Mouse (Mus musculus) cerebellum, adult 9-11 months (tissue): Measurements from ENCODE around the gene Abcf2.
"Not testable (repeated sequence)": the region's sequence is repeated elsewhere in the genome, so short reads cannot be mapped to it uniquely, and the experiment has no call there.

Experiments used
- DNase-seq: peaks from one replicate; pipeline ENCODE4 v3.0.0; 2022

Abcf2 gene

GRCm38 (mm10) chr5:24586106-24586505 is 8.8 kb upstream of the Abcf2 start:
- no peak for DNase-seq

GRCm38 (mm10) chr5:24578109-24578963 is 1.1 kb upstream of the Abcf2 start:
- peak; percentile 41 for DNase-seq

GRCm38 (mm10) chr5:24576801-24577182 is 475 bp downstream of the Abcf2 start:
- no peak for DNase-seq

- no peak for DNase-seq
These were observed 1.3 kb downstream of the Abcf2 start for GRCm38 (mm10) chr5:24575948-24576347.

DNA sequence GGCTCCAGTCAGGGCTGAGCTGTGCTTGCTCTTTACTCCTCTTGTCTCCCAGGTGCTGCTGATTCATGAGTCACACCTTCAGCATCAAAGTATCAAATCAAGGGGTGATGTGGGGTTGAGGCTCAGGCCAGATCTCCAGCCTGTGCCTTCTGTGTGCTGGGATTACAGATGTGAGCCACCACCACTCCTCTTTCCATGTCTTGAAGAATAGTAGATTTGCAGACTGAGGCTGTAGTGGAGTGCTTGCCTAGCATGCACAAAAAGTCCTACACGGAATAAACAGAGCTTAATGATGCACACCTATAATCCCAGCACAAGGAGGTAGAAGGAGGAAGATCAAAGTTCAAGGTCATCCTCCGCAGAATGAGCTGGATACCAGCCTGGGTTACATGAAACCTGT is 20.6 kb downstream of the Abcf2 start, which contains the start of gene 4931409K22Rik:
Gene 4931409K22Rik, minus strand, starts transcription at position 101 of the 400 bp plus-strand sequence.
- no peak for DNase-seq

- not testable (repeated sequence) for DNase-seq
These were observed 21.9 kb downstream of the Abcf2 start for GRCm38 (mm10) chr5:24555335-24555734.

DNA sequence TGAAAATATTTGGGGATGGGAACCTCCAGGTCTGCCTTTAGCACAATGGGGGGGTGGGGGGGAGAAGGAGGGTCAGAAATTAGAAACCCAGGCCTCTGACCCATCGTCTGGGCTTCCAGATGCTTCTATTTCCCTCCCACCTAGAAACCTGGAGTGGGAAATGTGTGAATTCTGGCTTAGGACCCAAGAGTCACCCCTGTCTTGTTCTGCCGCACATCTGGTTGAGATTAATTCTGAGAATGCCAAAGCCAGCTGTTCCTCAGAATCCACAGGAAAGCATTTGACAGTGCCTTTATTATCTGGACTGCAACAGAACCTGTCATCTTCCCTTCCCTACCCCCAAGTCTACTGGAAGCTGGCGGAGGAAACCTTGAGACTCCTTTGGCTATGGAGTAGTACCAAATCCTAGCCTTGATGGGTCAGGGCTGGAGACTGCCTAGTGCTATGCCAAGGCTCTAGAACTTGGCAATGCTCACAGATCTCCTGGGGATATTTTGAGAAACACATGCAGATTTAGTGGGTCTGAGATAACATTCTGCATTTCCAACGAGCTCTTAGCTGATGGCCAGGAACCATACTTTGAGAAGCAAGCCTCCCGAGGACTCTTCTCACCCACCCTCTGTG is 23.5 kb downstream of the Abcf2 start:
- DNase-seq = no peak

- DNase-seq = no peak
These were observed 26.0 kb downstream of the Abcf2 start for GRCm38 (mm10) chr5:24551317-24551688.

DNA sequence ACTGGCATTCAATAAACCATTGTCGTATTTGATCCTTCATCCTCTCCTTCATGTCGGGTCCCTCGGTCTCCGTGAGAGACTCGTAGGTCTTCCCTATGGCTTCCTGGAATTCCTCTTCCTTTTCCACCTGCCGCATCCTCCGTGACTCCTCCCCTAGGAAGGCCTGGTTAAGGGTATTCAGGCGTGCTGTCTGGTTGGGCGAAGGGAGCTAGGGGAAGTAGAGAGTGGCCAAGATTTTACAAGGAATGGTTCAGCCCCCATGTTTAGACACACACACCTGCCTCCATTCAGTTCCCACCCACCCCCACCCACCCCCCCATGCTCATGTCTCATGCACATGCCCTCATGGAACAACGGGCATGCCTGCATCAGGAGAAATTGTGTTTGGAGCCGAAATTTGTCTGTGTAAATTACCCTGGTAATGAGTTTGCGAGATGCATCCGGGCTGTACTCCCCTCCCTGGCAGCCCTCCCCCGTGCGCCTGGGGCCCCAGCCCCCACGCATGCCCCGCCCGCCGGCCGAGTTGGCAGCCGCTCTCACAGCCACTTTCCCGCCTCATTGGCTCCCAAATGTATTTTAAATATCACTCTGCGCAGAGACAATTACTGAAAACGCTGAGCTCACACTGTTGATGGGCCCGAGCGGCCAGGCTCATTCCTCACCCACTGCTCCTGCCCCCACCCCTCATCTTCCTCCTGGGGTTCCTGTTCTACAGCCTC is 26.5 kb downstream of the Abcf2 start:
- DNase-seq = no peak

GRCm38 (mm10) chr5:24542643-24543042 is 34.6 kb downstream of the Abcf2 start:
- DNase-seq = no peak

DNA sequence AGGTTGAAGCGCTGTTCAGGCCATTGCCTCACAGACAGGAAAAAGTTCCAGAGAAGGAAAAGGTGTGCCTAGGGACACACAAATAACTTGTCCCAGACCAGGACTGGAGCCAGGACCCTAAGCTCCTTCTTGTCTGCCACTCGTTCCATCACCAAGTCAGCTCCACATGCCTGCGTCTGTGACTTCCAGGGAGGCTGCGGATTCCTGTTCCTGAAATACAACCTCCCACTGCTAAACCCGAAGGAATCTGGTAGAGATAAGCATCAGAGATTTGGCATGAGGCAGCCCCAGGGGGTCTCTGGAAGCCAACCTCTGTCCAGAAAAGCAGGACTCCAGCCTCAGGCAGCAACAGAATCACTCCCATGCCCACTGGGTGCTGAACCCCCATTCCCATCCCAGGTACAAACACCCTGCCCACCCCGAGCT is 36.1 kb downstream of the Abcf2 start:
- no peak for DNase-seq

- no peak for DNase-seq
These were observed 36.7 kb downstream of the Abcf2 start, which contains the start of gene Asb10 for GRCm38 (mm10) chr5:24540387-24541143. Gene Asb10, minus strand, starts transcription at chr5:24540978.

DNA sequence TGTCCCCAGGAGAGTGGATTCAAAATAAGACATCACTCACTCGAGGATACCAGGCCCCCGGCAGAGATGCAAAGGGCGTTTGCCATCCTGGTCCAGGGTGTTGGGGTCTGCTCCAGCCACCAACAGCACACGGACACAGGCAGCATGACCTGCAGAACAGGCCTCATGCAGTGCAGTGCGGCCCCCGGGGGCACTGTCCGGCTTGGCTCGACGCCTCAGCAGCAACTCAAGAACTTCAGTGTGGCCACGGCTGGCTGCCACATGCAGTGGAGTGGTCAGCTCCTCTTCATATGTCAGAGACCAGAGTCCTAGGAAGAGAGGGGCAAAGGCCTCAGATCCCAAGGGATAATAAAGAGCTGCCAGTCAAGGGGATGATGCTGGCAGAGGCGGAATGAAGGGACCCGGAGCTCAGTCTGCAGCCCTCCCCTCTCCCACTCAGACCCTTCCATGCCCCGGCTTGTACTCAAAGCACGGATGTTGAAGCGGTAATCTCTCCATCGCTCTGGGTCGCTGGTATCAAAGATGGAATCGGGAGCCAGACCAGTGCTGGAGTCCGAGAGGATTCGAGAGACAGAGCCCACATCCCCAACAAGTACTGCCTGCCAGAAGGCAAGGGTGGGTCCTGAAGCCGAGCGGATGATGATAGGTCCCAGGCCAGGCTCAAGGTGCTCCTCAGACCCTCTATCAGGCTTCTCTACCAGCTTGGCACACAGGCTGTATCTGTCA is 37.5 kb downstream of the Abcf2 start:
- DNase-seq = no peak

GRCm38 (mm10) chr5:24537618-24538017 is 39.6 kb downstream of the Abcf2 start:
- no peak for DNase-seq

DNA sequence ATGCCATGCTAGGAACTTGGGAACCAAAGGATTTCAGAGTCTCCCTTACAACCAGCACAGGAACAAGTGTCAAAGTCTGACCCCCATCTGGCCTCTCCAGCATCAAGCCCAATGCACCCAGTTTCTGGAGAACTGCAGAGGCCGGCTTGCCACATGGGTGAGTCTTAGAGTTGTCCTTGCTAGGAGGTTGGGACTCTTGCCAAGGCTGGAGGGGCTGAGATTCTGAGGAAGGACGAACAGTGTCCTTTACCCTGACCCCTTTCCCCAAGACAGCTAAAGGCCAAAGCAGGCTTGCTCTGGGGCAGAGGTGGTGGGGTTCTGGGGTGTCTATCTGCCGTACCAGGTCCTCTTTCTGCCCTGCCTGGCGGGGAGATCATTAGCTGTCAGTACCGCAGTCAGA is 40.8 kb downstream of the Abcf2 start:
- DNase-seq = no peak

GRCm38 (mm10) chr5:24535731-24536130 is 41.5 kb downstream of the Abcf2 start:
- DNase-seq = no peak

DNA sequence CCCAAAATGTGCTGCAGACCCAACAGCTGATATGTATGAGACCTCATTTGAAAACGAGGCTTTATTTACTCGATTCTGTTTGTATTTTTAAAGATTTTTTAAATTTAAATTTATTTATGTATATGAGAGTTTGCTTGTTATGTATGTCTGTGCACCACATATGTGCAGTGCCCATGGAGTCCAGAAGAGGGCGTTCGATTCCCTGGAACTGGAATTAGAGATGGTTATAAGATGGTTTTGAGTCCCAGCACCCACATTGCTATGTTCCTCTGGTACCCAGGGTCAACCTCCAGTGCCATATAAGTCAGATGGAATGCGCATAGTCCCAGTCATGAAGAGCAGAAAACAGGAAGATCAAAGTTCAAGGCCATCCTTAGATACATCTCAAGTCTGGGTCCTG is 43.0 kb downstream of the Abcf2 start:
- DNase-seq = no peak

GRCm38 (mm10) chr5:24533391-24533790 is 43.9 kb downstream of the Abcf2 start:
- DNase-seq = no peak

DNA sequence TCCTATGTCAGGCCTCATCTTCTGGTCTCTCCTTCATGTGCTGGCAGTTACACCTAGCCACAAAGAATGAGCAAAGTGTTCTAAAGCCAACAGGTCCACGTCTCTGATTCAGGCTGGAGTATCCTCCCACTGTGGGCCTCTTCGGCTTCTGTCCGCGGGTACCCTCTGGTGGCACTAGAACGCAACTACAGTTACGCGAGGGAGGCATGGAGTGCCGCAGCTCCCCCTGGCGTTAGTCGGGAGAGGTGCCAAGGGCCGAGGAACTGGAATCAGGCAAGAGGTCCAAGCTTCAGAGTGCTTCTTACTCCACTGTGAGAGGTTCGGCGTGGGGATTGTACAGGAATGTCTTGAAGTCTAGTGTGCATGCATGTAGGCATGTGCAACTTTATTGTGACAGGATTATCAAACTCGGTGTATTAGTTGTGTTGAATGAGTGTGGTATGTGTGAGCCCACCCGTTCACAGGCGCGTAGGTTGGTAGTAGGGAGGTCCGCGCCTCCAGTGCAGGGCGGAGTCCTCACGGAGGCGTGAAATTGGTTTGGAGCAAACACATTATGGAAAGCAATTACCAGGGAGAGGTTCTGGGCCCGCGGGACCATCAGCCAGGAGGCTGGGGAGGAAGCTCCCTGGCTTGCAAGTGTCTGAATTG is 47.1 kb downstream of the Abcf2 start:
- peak; percentile 89 for DNase-seq

- DNase-seq = no peak
These were observed 49.5 kb downstream of the Abcf2 start for GRCm38 (mm10) chr5:24527780-24528179.

DNA sequence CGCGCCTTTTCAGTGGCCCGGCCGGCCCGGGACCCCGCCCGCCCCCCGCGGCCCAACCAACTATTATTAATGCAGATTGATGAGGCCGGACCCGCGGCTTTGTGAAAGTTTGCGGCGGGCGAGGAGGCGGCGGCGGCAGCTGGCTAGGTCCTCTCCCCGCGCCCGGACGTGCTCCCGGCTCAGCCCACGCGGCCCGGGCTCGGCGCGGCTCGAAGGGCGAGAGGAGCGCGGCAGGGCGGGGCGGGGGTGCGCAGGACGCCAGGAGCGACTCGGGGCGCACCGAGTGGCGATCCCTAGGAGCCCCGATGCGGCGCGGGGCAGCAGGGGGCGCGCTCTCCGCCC is 50.4 kb downstream of the Abcf2 start, which contains the start of gene Gbx1:
Gene Gbx1, minus strand, starts transcription at position 314 of the 342 bp plus-strand sequence.
- no peak for DNase-seq
